Mouse (Mus musculus): ENCODE data around the gene Nkd1. TPM values are rescaled to one million over a fixed set of nuclear protein-coding genes. Genes with fewer than 3 reads are reported as not detected.
A peak's percentile ranks its signal among the peaks of the same experiment; 100 is the strongest.

Nkd1 gene
- polyA plus RNA-seq, 1 experiment from 2014 or later, result 35.8 TPM

DNA sequence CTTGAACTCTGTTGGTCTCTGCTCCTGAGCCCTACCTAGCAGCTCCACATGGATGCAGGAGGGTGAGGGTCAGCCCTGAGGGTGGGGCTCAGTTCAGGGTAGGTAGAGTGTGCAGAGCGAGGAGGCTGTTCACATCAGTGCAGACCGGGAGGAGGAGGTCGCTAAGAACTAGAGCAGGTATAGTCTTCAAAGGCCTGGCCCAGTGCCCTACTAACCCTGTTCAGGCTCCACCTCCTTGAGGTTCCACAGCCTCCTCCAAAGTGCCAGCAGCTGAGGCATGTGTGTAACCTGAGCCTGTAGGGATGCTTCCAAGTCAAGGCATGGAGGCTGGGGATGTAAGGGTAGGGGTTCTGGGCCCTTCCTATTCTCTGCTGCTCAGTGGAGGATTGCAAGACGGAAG lies 23.5 kb downstream of the Nkd1 start:
- peak overlapping the region; percentile 96; the same call in 1 of the 2 replicates for H3K27ac ChIP-seq (ENCODE audit: low read depth)
- H3K9ac ChIP-seq (ENCODE audit: low read length), result no peak overlapping the region
- peaks cover 36% of the 10 kb centered on the region for H3K4me1 ChIP-seq (replicated peaks; ENCODE audit: control insufficient read depth, insufficient read depth, low read length)
- H3K36me3 ChIP-seq (ENCODE audit: control insufficient read depth, insufficient read depth, low read length), result peaks cover 3% of the 10 kb centered on the region; the same call in 1 of the 2 replicates
- H3K9me3 ChIP-seq (ENCODE audit: control insufficient read depth, low read length), result peaks cover 11% of the 10 kb centered on the region; the same call in 1 of the 2 replicates
- DNase-seq (ENCODE audit: low spot score), result no peak
- no peak overlapping the region for H3K4me2 ChIP-seq (ENCODE audit: low read length)
- no peak overlapping the region for H3K4me3 ChIP-seq (ENCODE audit: low read depth, low read length)
- no peaks in the 10 kb centered on the region for H3K27me3 ChIP-seq (replicated peaks; ENCODE audit: control insufficient read depth, insufficient read depth, low read length)
- ATAC-seq (replicated peaks; ENCODE audit: low FRiP score, low TSS enrichment, low read depth), result no peak
- 64% methylated on average over 4 of the region's 4 CpGs for WGBS

GRCm38 (mm10) chr8:88545441-88545840 lies 24.3 kb downstream of the Nkd1 start:
- DNase-seq (ENCODE audit: low spot score), result no peak
- ATAC-seq (replicated peaks; ENCODE audit: low FRiP score, low TSS enrichment, low read depth), result no peak
- Histone ChIP-seq H3K36me3 (ENCODE audit: control insufficient read depth, insufficient read depth, low read length) (peaks cover 3% of the 10 kb centered on the region; the same call in 1 of the 2 replicates), H3K9ac (ENCODE audit: low read length) (no peak overlapping the region), H3K4me1 (replicated peaks; ENCODE audit: control insufficient read depth, insufficient read depth, low read length) (peaks cover 36% of the 10 kb centered on the region), H3K4me3 (ENCODE audit: low read depth, low read length) (no peak overlapping the region), H3K27me3 (replicated peaks; ENCODE audit: control insufficient read depth, insufficient read depth, low read length) (no peaks in the 10 kb centered on the region), H3K9me3 (ENCODE audit: control insufficient read depth, low read length) (peaks cover 11% of the 10 kb centered on the region; the same call in 1 of the 2 replicates), H3K4me2 (ENCODE audit: low read length) (no peak overlapping the region; the same call in 1 of the 2 replicates), H3K27ac (ENCODE audit: low read depth) (peak overlapping the region; percentile 96)
- 96% methylated on average over 7 of the region's 7 CpGs for WGBS

- Histone ChIP-seq H3K9ac (ENCODE audit: low read length) (0 out of 2 replicates have a peak overlapping the region, but pooled peaks have one; percentile 18), H3K27ac (ENCODE audit: low read depth) (peak overlapping the region; percentile 96), H3K27me3 (replicated peaks; ENCODE audit: control insufficient read depth, insufficient read depth, low read length) (no peaks in the 10 kb centered on the region), H3K4me3 (ENCODE audit: low read depth, low read length) (no peak overlapping the region), H3K9me3 (ENCODE audit: control insufficient read depth, low read length) (peaks cover 11% of the 10 kb centered on the region; the same call in 1 of the 2 replicates), H3K4me2 (ENCODE audit: low read length) (peak overlapping the region; percentile 14; the same call in 1 of the 2 replicates), H3K36me3 (ENCODE audit: control insufficient read depth, insufficient read depth, low read length) (peaks cover 3% of the 10 kb centered on the region; the same call in 1 of the 2 replicates), H3K4me1 (replicated peaks; ENCODE audit: control insufficient read depth, insufficient read depth, low read length) (peaks cover 36% of the 10 kb centered on the region)
- WGBS, result 22% methylated on average over 18 of the region's 18 CpGs
- ATAC-seq (replicated peaks; ENCODE audit: low FRiP score, low TSS enrichment, low read depth) (peak; percentile 91), DNase-seq (ENCODE audit: low spot score) (peak; percentile 74)
These were observed 25.0 kb downstream of the Nkd1 start for GRCm38 (mm10) chr8:88546032-88546732.

DNA sequence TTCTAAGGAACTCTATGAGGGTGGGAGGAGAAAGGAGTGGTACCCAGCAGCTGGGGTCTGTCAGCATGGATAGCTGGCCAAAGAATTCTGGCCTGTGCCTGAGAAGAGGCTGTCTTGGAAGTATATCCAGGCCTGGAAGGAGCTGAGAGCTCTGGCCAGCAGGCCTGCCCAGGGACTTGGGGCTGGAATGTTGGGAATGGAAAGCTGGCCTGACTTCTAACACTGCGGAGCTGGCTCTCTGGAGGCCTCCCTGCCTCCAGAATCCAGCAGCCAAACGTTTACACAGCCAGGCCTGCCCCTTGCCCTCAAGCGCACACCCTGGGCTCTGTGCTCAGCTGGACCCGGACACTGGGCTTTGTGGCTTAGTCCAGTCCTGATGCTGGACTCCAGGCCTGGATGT lies 34.5 kb downstream of the Nkd1 start:
- Histone ChIP-seq H3K36me3 (ENCODE audit: control insufficient read depth, insufficient read depth, low read length) (no peaks in the 10 kb centered on the region), H3K4me3 (ENCODE audit: low read depth, low read length) (no peak overlapping the region), H3K4me2 (ENCODE audit: low read length) (no peak overlapping the region), H3K4me1 (replicated peaks; ENCODE audit: control insufficient read depth, insufficient read depth, low read length) (peaks cover 12% of the 10 kb centered on the region), H3K27ac (ENCODE audit: low read depth) (peak overlapping the region; percentile 47), H3K9ac (ENCODE audit: low read length) (no peak overlapping the region), H3K27me3 (replicated peaks; ENCODE audit: control insufficient read depth, insufficient read depth, low read length) (no peaks in the 10 kb centered on the region), H3K9me3 (ENCODE audit: control insufficient read depth, low read length) (no peaks in the 10 kb centered on the region)
- peak; percentile 74; the same call in 1 of the 2 replicates for ATAC-seq (replicated peaks; ENCODE audit: low FRiP score, low TSS enrichment, low read depth)
- 33% methylated on average over 4 of the region's 4 CpGs for WGBS
- no peak for DNase-seq (ENCODE audit: low spot score)

DNA sequence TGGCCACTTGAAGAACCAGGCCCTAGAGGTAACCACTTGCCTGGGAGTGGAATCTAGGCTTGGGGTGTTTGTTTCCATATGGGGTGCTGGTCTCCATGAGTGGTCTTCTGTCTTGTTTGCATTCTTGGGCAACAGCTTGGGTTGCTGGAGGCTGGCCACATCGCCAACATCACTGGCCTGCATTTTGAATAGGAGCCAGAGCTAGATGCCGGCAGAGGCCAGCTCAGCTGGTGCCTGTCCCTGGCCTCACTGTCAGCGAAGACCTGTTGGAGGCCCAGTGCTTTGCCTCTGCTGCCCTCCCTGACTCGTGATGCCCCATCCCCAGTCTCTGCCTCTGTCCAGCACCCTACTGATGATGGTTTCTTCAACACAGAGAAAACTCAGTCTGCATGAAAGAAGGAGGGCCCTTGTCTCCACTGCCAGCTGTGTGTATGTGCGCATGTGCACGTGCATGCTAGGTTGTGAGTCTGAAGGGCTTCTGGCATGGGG lies 38.9 kb downstream of the Nkd1 start:
- Histone ChIP-seq H3K9me3 (ENCODE audit: control insufficient read depth, low read length) (no peaks in the 10 kb centered on the region), H3K27ac (ENCODE audit: low read depth) (no peak overlapping the region), H3K27me3 (replicated peaks; ENCODE audit: control insufficient read depth, insufficient read depth, low read length) (no peaks in the 10 kb centered on the region), H3K4me2 (ENCODE audit: low read length) (no peak overlapping the region), H3K4me3 (ENCODE audit: low read depth, low read length) (no peak overlapping the region), H3K36me3 (ENCODE audit: control insufficient read depth, insufficient read depth, low read length) (no peaks in the 10 kb centered on the region), H3K9ac (ENCODE audit: low read length) (no peak overlapping the region), H3K4me1 (replicated peaks; ENCODE audit: control insufficient read depth, insufficient read depth, low read length) (peaks cover 19% of the 10 kb centered on the region)
- DNase-seq (ENCODE audit: low spot score) (no peak), ATAC-seq (replicated peaks; ENCODE audit: low FRiP score, low TSS enrichment, low read depth) (no peak)
- WGBS, result 78% methylated on average over 6 of the region's 6 CpGs

GRCm38 (mm10) chr8:88561402-88561801 lies 40.2 kb downstream of the Nkd1 start:
- ATAC-seq (replicated peaks; ENCODE audit: low FRiP score, low TSS enrichment, low read depth), result no peak
- DNase-seq (ENCODE audit: low spot score), result no peak
- Histone ChIP-seq H3K36me3 (ENCODE audit: control insufficient read depth, insufficient read depth, low read length) (no peaks in the 10 kb centered on the region), H3K4me3 (ENCODE audit: low read depth, low read length) (no peak overlapping the region), H3K4me1 (replicated peaks; ENCODE audit: control insufficient read depth, insufficient read depth, low read length) (peaks cover 16% of the 10 kb centered on the region), H3K27ac (ENCODE audit: low read depth) (no peak overlapping the region), H3K4me2 (ENCODE audit: low read length) (no peak overlapping the region), H3K27me3 (replicated peaks; ENCODE audit: control insufficient read depth, insufficient read depth, low read length) (no peaks in the 10 kb centered on the region), H3K9ac (ENCODE audit: low read length) (no peak overlapping the region), H3K9me3 (ENCODE audit: control insufficient read depth, low read length) (no peaks in the 10 kb centered on the region)
- WGBS, result 57% methylated on average over 3 of the region's 3 CpGs

DNA sequence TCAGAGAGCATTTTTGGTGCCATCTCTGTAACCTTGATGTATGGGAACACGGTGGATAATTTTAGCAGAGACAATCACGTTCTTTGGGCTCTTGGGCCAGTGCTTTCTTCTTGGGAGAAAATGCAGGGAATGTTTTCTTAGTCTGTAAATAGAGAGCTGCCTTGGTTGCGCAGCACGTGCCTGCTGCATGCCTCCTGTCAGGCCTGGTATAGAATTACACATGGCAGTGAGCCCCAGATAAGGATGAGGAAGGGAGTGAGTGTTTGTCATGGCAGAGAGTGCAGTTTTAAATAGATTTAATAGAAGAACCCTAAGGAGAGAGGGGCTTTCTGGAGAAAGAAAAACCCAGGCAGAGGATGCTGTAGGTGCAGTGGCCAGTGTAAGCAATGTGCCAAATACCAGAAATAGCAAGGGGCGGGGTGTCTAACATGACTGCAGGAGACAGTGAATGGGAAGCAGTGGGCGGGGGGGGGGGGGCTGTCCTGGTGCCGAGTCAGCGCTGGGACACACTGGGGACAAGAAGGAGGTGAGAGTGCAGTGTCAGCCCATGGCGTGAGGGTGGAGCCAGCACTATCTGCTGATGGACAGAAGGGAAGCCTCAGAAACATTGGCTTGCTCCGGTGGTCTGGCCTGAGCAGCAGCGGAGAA lies 43.2 kb downstream of the Nkd1 start:
- Histone ChIP-seq H3K4me1 (replicated peaks; ENCODE audit: control insufficient read depth, insufficient read depth, low read length) (peaks cover 45% of the 10 kb centered on the region), H3K9ac (ENCODE audit: low read length) (no peak overlapping the region), H3K27ac (ENCODE audit: low read depth) (no peak overlapping the region), H3K27me3 (replicated peaks; ENCODE audit: control insufficient read depth, insufficient read depth, low read length) (no peaks in the 10 kb centered on the region), H3K9me3 (ENCODE audit: control insufficient read depth, low read length) (no peaks in the 10 kb centered on the region), H3K4me3 (ENCODE audit: low read depth, low read length) (no peak overlapping the region), H3K36me3 (ENCODE audit: control insufficient read depth, insufficient read depth, low read length) (no peaks in the 10 kb centered on the region), H3K4me2 (ENCODE audit: low read length) (no peak overlapping the region)
- no peak for ATAC-seq (replicated peaks; ENCODE audit: low FRiP score, low TSS enrichment, low read depth)
- WGBS, result 33% methylated on average over 11 of the region's 11 CpGs
- DNase-seq (ENCODE audit: low spot score), result no peak

DNA sequence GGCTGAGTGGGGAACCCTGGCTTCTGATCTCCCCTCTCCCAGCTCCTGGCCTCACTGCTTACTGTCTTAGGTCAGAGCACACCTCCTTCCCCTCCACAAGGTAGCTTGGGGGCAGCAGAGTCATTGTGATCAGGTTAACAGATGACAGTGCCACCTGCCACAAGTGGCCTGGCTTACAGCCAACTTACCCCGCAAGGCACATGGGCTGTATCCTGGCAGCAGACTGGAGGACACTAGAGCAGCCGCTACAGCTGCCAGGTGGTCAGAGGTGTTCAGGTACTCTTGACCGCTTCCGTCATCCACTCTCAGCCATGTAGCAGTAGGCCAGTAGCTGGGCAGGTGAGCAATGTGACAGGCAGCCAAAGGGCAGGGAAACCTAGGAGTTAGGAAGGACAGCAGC lies 45.0 kb downstream of the Nkd1 start:
- no peak overlapping the region for H3K4me3 ChIP-seq (ENCODE audit: low read depth, low read length)
- 76% methylated on average over 4 of the region's 4 CpGs for WGBS
- no peak overlapping the region for H3K9ac ChIP-seq (ENCODE audit: low read length)
- H3K9me3 ChIP-seq (ENCODE audit: control insufficient read depth, low read length), result no peaks in the 10 kb centered on the region
- H3K27me3 ChIP-seq (replicated peaks; ENCODE audit: control insufficient read depth, insufficient read depth, low read length), result no peaks in the 10 kb centered on the region
- H3K36me3 ChIP-seq (ENCODE audit: control insufficient read depth, insufficient read depth, low read length), result no peaks in the 10 kb centered on the region
- H3K4me1 ChIP-seq (replicated peaks; ENCODE audit: control insufficient read depth, insufficient read depth, low read length), result peaks cover 61% of the 10 kb centered on the region
- ATAC-seq (replicated peaks; ENCODE audit: low FRiP score, low TSS enrichment, low read depth) (no peak), DNase-seq (ENCODE audit: low spot score) (no peak)
- H3K27ac ChIP-seq (ENCODE audit: low read depth), result no peak overlapping the region
- no peak overlapping the region for H3K4me2 ChIP-seq (ENCODE audit: low read length)
